Mouse (Mus musculus) lung, postnatal 36 days (tissue): ENCODE data around the gene Gon4l.
"Not testable (repeated sequence)": the region's sequence is repeated elsewhere in the genome, so short reads cannot be mapped to it uniquely, and the experiment has no call there.

Source experiments
- DNase-seq: peaks from one replicate; pipeline ENCODE4 v3.0.0; 2022; ENCODE audit warnings: mixed read lengths

The Gon4l gene

GRCm38 (mm10) chr3:88834951-88835491, at the start of gene Gon4l:
Gene Gon4l (plus strand): TSS chr3:88835231.
- DNase-seq, result peak; percentile 56

- DNase-seq, result not testable (repeated sequence)
These were observed 48.7 kb upstream of the Gon4l start for GRCm38 (mm10) chr3:88786323-88786722.

- DNase-seq, result not testable (repeated sequence)
These were observed 48.2 kb upstream of the Gon4l start for GRCm38 (mm10) chr3:88786805-88787204.

DNA sequence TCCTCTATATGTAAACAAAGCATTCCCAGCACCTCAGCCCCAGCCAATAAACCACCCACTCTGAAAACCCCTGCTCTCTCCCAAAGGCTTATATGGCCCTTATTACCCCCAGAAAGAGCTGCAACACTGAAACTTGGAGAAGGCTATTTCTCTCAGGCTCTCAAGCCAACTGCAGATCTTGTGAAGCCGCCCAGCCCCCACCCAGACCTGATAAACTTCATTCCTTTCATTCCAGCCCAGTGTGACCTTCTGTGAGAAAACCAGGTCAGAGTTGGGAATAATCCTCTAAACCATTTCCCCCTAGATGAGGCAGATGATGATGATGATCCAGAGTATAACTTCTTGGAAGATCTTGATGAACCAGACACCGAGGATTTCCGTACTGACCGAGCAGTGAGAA, 47.0 kb upstream of the Gon4l start:
- not testable (repeated sequence) for DNase-seq

GRCm38 (mm10) chr3:88797507-88797906, 37.5 kb upstream of the Gon4l start:
- not testable (repeated sequence) for DNase-seq

DNA sequence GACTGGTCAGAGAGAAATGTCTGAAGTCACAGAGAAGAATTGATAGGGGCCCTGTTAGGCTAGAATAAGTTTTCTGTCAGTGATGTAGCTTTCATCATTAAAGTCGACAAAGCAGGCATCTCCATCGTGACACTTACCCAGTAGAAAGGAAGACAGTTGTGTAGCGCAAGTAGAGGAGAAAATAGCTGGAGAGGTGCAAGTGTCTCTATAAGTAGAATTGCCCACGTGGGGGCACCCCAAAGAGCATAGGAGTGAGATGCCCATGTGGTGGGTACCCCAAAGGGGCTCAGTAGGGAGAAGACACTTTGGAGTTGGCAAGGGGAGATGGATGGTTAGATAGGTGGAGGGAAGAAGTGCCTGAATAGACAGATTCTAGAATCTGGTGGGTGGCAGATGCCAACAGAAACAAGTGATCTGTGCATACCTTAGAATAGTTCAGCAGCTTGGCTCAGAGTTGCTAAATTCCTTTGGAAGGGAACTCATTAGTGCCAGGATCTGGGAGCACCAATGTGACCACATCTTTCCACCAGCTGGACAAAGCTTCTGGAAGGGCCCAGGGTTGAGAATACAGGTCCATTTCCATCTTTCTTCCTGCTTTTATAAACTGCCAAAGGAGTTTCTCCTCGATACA, 31.0 kb upstream of the Gon4l start:
- no peak for DNase-seq

GRCm38 (mm10) chr3:88825710-88826109, 9.3 kb upstream of the Gon4l start:
- DNase-seq, result peak; percentile 27

- DNase-seq, result no peak
These were observed 7.8 kb upstream of the Gon4l start for GRCm38 (mm10) chr3:88827231-88827630.

DNA sequence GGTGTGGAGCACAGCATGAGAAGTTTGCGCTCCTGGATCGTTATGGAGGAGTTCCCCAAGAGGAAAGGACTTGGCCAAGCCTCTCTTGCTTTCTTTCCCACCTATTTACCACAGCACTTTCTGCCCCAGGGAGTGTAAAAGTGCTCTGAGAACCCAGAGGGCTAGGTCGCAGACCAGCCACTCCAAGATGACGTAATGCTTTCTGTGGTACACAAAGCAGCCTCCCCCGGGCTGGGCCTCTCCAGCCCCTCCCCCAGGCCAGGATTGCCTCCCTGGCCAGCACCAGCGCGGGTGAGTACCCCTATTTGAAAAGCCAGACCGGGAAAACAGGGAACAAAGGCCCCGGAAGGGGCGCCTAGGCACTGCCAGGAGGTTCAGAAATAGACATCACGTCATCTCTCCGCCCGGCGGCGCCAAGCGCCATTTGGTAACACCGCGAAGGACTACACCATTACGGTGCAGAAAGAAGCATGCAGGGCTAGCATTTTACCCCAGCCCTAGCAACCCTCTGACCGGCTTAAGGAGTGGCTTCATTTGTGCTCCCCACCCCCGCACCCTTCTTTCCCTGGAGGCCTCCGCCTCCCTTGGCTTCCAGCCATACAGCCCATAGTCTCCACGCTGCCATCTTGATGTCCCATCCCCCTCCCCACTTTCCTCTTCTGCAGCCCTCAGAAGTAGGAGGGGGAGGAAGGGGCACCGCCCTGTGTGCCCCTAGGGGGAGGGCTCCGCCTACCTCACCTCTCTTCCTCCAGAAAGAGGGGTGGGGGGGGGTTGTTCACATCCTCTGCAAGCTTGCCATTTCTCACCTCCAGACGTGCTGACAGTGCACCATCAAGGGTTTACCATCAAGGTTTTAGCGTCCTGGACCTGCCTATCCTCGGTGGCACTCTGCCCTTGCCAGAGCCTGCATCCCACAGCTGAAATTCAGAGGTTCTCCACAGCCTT, 3.6 kb upstream of the Gon4l start:
- DNase-seq, result peak; percentile 60

DNA sequence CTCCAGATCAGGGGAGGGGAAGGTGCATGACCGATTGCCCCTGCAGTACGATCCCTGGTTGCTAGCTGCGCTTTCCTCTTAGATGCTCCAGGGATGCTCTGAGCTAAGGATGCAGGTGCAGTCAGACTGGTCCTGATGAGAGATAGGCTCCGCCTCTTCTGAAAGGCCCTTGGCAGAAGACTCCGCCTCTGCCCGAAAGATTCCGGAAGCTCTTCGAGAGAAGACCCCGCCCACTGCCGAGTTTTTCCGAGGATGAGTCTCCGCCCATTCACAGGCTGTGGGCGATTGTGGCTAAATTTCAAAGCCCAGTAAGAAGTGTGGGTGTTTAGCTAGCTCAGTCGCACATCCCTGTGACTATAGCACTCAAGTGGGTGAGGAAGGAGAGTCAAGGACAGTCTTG, 2.6 kb upstream of the Gon4l start:
- DNase-seq, result peak; percentile 67

- no peak for DNase-seq
These were observed 14.1 kb downstream of the Gon4l start for GRCm38 (mm10) chr3:88849172-88849571.

- DNase-seq, result peak; percentile 51
These were observed 20.8 kb downstream of the Gon4l start for GRCm38 (mm10) chr3:88855837-88856236.

- DNase-seq, result no peak
These were observed 27.1 kb downstream of the Gon4l start for GRCm38 (mm10) chr3:88862129-88862528.

DNA sequence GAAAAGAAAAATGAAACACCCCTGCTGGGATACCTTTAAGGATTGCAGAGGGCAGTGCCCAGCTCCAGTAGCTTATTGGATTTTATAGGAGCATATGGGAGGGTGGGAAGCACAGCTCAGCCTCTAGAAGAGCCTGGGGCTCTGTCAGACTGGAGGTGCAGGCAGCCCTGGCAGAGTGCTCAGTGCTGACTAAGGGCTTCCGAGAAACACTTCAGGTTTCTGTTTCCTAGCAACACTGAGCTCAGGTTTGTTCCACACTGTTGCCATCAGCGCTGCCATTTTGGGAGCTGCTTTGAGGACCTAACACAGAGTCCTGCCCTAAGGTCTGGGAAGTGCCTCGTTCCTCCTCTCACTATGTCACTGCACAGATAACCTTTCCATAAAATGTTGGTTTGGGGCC, 31.7 kb downstream of the Gon4l start:
- not testable (repeated sequence) for DNase-seq

- not testable (repeated sequence) for DNase-seq
These were observed 32.1 kb downstream of the Gon4l start for GRCm38 (mm10) chr3:88867177-88867576.

DNA sequence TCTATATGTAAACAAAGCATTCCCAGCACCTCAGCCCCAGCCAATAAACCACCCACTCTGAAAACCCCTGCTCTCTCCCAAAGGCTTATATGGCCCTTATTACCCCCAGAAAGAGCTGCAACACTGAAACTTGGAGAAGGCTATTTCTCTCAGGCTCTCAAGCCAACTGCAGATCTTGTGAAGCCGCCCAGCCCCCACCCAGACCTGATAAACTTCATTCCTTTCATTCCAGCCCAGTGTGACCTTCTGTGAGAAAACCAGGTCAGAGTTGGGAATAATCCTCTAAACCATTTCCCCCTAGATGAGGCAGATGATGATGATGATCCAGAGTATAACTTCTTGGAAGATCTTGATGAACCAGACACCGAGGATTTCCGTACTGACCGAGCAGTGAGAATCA, 33.4 kb downstream of the Gon4l start:
- not testable (repeated sequence) for DNase-seq

- not testable (repeated sequence) for DNase-seq
These were observed 47.5 kb downstream of the Gon4l start for GRCm38 (mm10) chr3:88882536-88882935.

DNA sequence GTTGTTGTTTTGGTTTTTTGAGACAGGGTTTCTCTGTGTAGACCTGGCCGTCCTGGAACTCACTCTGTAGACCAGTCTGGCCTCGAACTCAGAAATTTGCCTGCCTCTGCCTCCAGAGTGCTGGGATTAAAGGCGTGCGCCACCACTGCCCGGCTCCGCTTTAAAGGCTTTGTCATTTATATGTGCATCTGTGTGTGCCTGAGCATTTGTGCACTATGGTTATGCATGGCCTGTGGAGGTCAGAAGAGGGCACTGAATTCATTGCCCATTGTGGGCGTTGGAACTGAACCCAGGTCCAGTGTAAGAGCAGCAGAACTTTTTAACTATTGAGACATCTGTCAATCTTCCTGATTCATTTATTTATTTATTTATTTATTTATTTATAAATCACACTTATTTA, 58.0 kb downstream of the Gon4l start:
- DNase-seq, result not testable (repeated sequence)

DNA sequence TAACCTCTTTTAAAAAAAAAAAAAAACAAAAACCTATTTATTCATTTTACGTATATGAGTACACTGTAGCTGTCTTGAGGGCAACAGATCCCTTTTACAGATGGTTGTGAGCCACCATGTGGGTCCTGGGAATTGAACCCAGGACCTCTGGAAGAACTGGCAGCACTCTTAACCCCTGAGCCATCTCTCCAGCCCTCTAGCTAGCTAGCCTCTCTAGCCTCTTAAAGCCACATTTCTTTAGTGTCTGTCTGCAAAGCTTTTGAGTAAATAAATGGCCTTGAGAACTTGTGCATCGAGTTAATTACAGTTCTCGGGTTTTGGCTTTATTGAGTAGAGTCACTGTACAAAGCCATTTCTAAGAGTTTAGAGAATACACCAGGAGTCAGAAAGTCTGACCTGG, 69.8 kb downstream of the Gon4l start:
- DNase-seq, result no peak

- DNase-seq, result no peak
These were observed 70.2 kb downstream of the Gon4l start for GRCm38 (mm10) chr3:88905209-88905608.

- DNase-seq, result no peak
These were observed 70.7 kb downstream of the Gon4l start for GRCm38 (mm10) chr3:88905741-88906140.

DNA sequence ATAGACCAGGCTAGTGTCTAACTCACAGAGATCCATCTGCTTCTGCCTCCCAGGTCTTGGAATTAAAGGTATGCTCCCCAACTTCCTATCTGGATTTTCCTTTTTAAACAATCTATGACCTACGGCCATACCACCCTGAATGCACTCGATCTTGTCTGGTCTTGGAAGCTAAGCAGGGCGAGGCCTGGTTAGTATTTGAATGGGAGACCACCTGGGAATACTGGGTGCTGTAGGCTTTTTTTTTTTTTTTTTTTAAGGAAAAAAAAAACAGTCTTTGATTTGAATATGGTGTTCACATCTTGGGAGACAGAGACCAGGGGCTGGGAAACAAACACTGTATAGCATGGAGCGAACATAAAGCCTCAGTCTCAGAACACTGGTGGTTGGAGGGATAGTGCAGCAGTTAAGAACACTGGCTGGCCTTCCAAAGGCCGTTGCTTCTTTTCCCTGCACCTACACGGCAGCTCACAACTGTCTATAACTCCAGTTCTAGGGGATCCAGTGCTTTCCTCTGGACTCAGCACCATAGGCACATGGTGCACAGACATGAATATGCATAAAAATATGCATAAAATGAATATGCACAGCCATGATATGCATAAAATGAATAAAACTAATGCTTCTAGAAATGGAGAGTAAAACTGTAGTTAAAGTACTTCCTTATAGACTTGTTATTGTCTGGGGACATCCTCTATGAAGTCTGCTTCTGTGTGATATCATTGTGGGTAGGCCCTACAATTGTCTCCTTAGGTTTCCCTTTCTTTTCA, 71.5 kb downstream of the Gon4l start:
- no peak for DNase-seq

DNA sequence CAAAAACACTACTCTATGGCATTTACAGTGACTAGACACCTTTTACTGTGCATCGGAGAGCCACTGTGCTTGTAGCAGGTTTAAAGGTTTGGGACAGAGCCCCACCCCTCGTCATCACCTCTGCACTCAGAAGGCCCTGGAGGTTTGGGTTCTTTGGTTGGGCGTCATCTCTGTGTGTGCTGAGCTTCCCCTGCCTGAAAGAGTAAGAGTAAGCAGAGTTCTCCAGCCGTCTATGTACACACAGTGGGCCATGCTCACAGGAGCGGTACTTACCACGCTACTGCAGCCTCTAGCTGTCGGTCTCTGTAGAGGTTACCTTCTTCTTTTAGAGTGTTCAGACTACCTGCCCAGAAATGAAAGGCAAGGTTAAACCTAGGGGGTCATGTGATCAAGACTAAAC, 77.6 kb downstream of the Gon4l start:
- DNase-seq, result no peak
